Mouse (Mus musculus) layer of hippocampus, adult 8-10 months (tissue): ENCODE measurements at regions not wholly inside any gene's neighbourhood (a gene's known extent, or its start where the extent isn't known, plus 50 kb on each side); places are given as distances from the start of the nearest gene placed in this dataset.

Source experiments
- DNase-seq, 2 experiments: peaks; one replicate each; pipeline ENCODE4 v3.0.0; 2022; ENCODE audit warnings: low spot score in 2 of 2

DNA sequence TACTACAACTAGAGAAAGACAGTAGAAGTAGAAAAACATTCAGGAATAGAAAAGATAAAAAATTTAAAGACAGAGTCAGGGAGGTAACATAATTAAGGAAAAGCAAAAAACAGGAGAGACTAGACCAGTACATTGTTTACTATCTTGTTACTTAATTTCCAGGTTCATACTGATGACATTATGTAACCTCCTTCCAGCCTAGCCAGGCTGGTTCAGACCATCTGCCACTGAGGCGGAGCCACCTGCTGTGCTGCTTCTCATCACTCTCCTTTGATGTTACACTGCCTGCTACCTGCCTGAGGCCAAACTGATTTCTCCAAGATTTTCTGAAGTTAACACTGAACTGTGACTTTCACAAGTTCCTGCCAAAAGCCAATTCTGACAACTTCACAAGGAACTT lies 64.2 kb upstream of the Vmn2r2 start:
- peak; percentile 5 to 7 for DNase-seq

DNA sequence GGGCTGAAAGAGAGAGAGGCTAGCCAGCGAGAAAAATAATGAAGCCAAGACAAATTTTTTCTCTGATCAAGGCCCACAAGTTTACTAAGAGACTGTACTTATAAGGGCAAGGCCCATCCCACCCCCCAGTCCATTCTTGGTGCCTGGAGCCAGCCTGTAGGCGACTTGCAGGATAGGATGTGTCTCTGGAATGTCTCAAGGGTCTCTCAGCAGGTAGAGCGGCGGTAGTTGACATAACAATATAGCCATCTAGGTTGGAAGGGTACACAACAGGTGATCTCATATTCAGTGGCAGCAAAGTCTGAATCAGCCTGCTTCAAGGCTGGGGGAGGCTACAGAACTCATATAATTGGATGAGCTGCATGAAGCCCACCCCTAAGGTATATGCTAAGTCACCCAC lies 61.1 kb upstream of the Vmn2r2 start:
- DNase-seq: no peak

DNA sequence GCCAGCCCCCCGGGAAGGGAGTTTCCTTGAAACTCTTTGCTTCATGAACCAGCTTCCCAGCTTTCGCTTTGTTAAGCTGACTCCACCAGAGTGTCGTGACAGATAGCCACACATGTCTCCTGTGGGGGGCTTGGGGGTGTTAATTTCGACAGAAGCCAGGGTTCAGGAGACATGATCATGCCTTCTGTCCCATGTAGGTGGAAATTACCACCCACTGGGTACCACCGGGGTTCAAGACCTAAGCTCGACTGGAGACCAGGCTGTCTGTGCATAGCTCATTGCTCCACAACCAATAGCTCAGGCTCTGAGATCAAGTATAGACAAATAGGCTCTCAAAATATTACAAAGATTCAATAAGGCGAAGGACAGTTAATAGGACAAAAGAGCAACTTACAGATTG lies 50.6 kb upstream of the Vmn2r2 start:
- no peak for DNase-seq
